Mouse (Mus musculus) MEL (cell line): Measurements from ENCODE around the gene Calhm6. TPM values are rescaled to one million over a fixed set of nuclear protein-coding genes. Genes with fewer than 3 reads are reported as not detected.

ENCODE experiments used
- DNase-seq: peaks from one replicate; pipeline ENCODE4 v3.0.0; 2011; ENCODE audit warnings: low read depth, low spot score
- H3K27ac ChIP-seq: 2 replicates; pipeline ENCODE4 v1.5.1; 2012; ENCODE audit warnings: low read depth, mild to moderate bottlenecking, control low read depth, low read length, moderate library complexity; ENCODE audit not compliant: control insufficient read depth
- H3K27me3 ChIP-seq, 2 experiments: fragments of 150-350 bp in 1 of 2; sonication (generic) in 1 of 2; 2 replicates each; pipeline ENCODE4 v1.6.1; 2012; ENCODE audit warnings: low read length in 2 of 2, mild to moderate bottlenecking in 2 of 2, improper control_type of control experiment in 1 of 2, moderate library complexity in 1 of 2; ENCODE audit not compliant: insufficient read depth in 2 of 2, control insufficient read depth in 1 of 2
- H3K36me3 ChIP-seq, 2 experiments: 2 replicates each; pipeline ENCODE4 v1.6.1; 2012 to 2014; ENCODE audit warnings: low read length in 2 of 2, improper control_type of control experiment in 1 of 2, inconsistent platforms in 1 of 2, mild to moderate bottlenecking in 1 of 2; ENCODE audit not compliant: insufficient read depth in 2 of 2, control insufficient read depth in 1 of 2
- H3K4me1 ChIP-seq, 2 experiments: fragments of 150-350 bp in 1 of 2; sonication (generic) in 1 of 2; 2 replicates each; pipeline ENCODE4 v1.6.1; 2012; ENCODE audit warnings: low read length in 2 of 2, improper control_type of control experiment in 1 of 2, mild to moderate bottlenecking in 1 of 2; ENCODE audit not compliant: insufficient read depth in 2 of 2, control insufficient read depth in 1 of 2
- H3K4me3 ChIP-seq, 2 experiments: fragments of 150-350 bp in 1 of 2; sonication (generic) in 1 of 2; 2 replicates each; pipeline ENCODE4 v1.5.1; 2012; ENCODE audit warnings: low read depth in 2 of 2, low read length in 2 of 2, mild to moderate bottlenecking in 2 of 2, moderate library complexity in 2 of 2, control low read depth in 1 of 2, improper control_type of control experiment in 1 of 2; ENCODE audit not compliant: control insufficient read depth in 1 of 2, insufficient read depth in 1 of 2
- H3K79me2 ChIP-seq: 2 replicates; pipeline ENCODE4 v1.6.1; 2012; ENCODE audit warnings: mild to moderate bottlenecking, low read length, moderate library complexity; ENCODE audit not compliant: control insufficient read depth, poor library complexity, insufficient read depth
- H3K9ac ChIP-seq: 2 replicates; pipeline ENCODE4 v1.6.1; 2012; ENCODE audit warnings: low read depth, mild to moderate bottlenecking, control low read depth, low read length, moderate library complexity; ENCODE audit not compliant: control insufficient read depth, poor library complexity, severe bottlenecking
- H3K9me3 ChIP-seq: fragments of 150-350 bp; sonication (generic); replicated peaks from 2 replicates; pipeline ENCODE4 v1.6.1; 2012; ENCODE audit warnings: mild to moderate bottlenecking, low read length, improper control_type of control experiment, moderate library complexity; ENCODE audit not compliant: insufficient read depth
- BHLHE40 ChIP-seq: IDR thresholded peaks from 2 replicates; pipeline ENCODE4 v1.6.1; 2012; ENCODE audit warnings: low read depth, mild to moderate bottlenecking, inconsistent platforms, low read length, improper control_type of control experiment, borderline replicate concordance
- CTCF ChIP-seq, 3 experiments: IDR thresholded peaks in 2 of 3; conservative IDR thresholded peaks in 1 of 3; 2 replicates each; pipeline ENCODE4 v1.5.1; 2011 to 2012; ENCODE audit warnings: low read length in 3 of 3, low read depth in 2 of 3, mild to moderate bottlenecking in 2 of 3, improper control_type of control experiment in 1 of 3, inconsistent platforms in 1 of 3, mixed read lengths in 1 of 3, moderate library complexity in 1 of 3; ENCODE audit not compliant: control insufficient read depth in 1 of 3, insufficient read depth in 1 of 3, poor library complexity in 1 of 3, severe bottlenecking in 1 of 3
- E2F4 ChIP-seq: IDR thresholded peaks from 2 replicates; pipeline ENCODE4 v1.6.1; 2011; ENCODE audit warnings: low read depth, low read length, improper control_type of control experiment, borderline replicate concordance
- ELF1 ChIP-seq: IDR thresholded peaks from 2 replicates; pipeline ENCODE4 v1.6.1; 2014; ENCODE audit warnings: low read depth, mild to moderate bottlenecking, inconsistent platforms, low read length, improper control_type of control experiment, moderate library complexity
- JUND ChIP-seq: IDR thresholded peaks from 2 replicates; pipeline ENCODE4 v1.6.1; 2011; ENCODE audit warnings: low read depth, mild to moderate bottlenecking, improper control_type of control experiment, low read length
- KAT2A ChIP-seq: conservative IDR thresholded peaks from 2 replicates; pipeline ENCODE4 v1.6.1; 2012; ENCODE audit warnings: low read depth, low read length, improper control_type of control experiment, inconsistent platforms
- MAFK ChIP-seq: IDR thresholded peaks from 2 replicates; pipeline ENCODE4 v1.6.1; 2011; ENCODE audit warnings: low read depth, mild to moderate bottlenecking, low read length, improper control_type of control experiment, borderline replicate concordance
- MAX ChIP-seq: IDR thresholded peaks from 2 replicates; pipeline ENCODE4 v1.6.1; 2011; ENCODE audit warnings: low read length, improper control_type of control experiment
- MYB ChIP-seq: IDR thresholded peaks from 2 replicates; pipeline ENCODE4 v1.6.1; 2011; ENCODE audit warnings: mild to moderate bottlenecking, low read depth, low read length, improper control_type of control experiment
- MYC ChIP-seq: IDR thresholded peaks from 2 replicates; pipeline ENCODE4 v1.6.1; 2011; ENCODE audit warnings: low read depth, mild to moderate bottlenecking, low read length, improper control_type of control experiment, moderate library complexity
- NELFE ChIP-seq: IDR thresholded peaks from 2 replicates; pipeline ENCODE4 v1.6.1; 2011; ENCODE audit warnings: low read depth, low read length, improper control_type of control experiment
- POLR2A ChIP-seq, 2 experiments: IDR thresholded peaks; 2 replicates each; pipeline ENCODE4 v1.6.1; 2011 to 2012; ENCODE audit warnings: low read length in 2 of 2, mild to moderate bottlenecking in 2 of 2, control low read depth in 1 of 2, improper control_type of control experiment in 1 of 2, low read depth in 1 of 2, moderate library complexity in 1 of 2; ENCODE audit not compliant: control insufficient read depth in 1 of 2, insufficient read depth in 1 of 2, poor library complexity in 1 of 2
- POLR2AphosphoS2 ChIP-seq: IDR thresholded peaks from 2 replicates; pipeline ENCODE4 v1.6.1; 2011; ENCODE audit warnings: low read length, improper control_type of control experiment
- RAD21 ChIP-seq: IDR thresholded peaks from 2 replicates; pipeline ENCODE4 v1.6.1; 2011; ENCODE audit warnings: mild to moderate bottlenecking, low read depth, low read length, improper control_type of control experiment
- RCOR1 ChIP-seq: IDR thresholded peaks from 2 replicates; pipeline ENCODE4 v1.6.1; 2012; ENCODE audit warnings: low read depth, mild to moderate bottlenecking, inconsistent platforms, low read length, improper control_type of control experiment
- SMC3 ChIP-seq: IDR thresholded peaks from 2 replicates; pipeline ENCODE4 v1.6.1; 2011; ENCODE audit warnings: low read depth, low read length, improper control_type of control experiment
- TAL1 ChIP-seq: IDR thresholded peaks from 2 replicates; pipeline ENCODE4 v1.6.1; 2012; ENCODE audit warnings: mild to moderate bottlenecking, inconsistent platforms, low read length, moderate library complexity, mixed read lengths
- TBP ChIP-seq: IDR thresholded peaks from 2 replicates; pipeline ENCODE4 v1.8.0; 2011; ENCODE audit warnings: low read depth, low read length, improper control_type of control experiment
- TCF12 ChIP-seq: IDR thresholded peaks from 2 replicates; pipeline ENCODE4 v1.6.1; 2014; ENCODE audit warnings: low read depth, mild to moderate bottlenecking, inconsistent platforms, low read length, improper control_type of control experiment, moderate library complexity
- UBTF ChIP-seq: IDR thresholded peaks from 2 replicates; pipeline ENCODE4 v1.6.1; 2012; ENCODE audit warnings: low read depth, mild to moderate bottlenecking, inconsistent platforms, low read length, improper control_type of control experiment, moderate library complexity, borderline replicate concordance; ENCODE audit not compliant: insufficient read depth
- USF1 ChIP-seq: IDR thresholded peaks from 2 replicates; pipeline ENCODE4 v1.6.1; 2014; ENCODE audit warnings: low read depth, mild to moderate bottlenecking, inconsistent platforms, low read length, improper control_type of control experiment, moderate library complexity
- ZKSCAN1 ChIP-seq: IDR thresholded peaks from 2 replicates; pipeline ENCODE4 v1.6.1; 2012; ENCODE audit warnings: low read depth, mild to moderate bottlenecking, inconsistent platforms, low read length, improper control_type of control experiment, moderate library complexity
- ZNF384 ChIP-seq: IDR thresholded peaks from 2 replicates; pipeline ENCODE4 v1.6.1; 2012; ENCODE audit warnings: low read depth, mild to moderate bottlenecking, inconsistent platforms, low read length, improper control_type of control experiment
- polyA plus RNA-seq, 2 experiments: library from polyadenylated mRNA; stranded (reverse) in 1 of 2; unstranded in 1 of 2; fragments of >175 nt in 1 of 2; fragments of >200 nt in 1 of 2; gene quantifications; 2 replicates each; pipeline versions ENCODE4 v1.2.1 to v1.2.4; 2012; ENCODE audit warnings: low replicate concordance in 2 of 2, low read depth in 1 of 2; ENCODE audit not compliant: insufficient read length in 2 of 2, insufficient read depth in 1 of 2, missing spikeins in 1 of 2
- total RNA-seq: library from RNA; depleted of rRNA; stranded (reverse); fragments of 300-350 nt; gene quantifications from 2 replicates; pipeline ENCODE4 v1.2.3, GENCODE M21; 2012

Calhm6 gene
- total and polyA plus RNA-seq, 3 experiments = not detected

DNA sequence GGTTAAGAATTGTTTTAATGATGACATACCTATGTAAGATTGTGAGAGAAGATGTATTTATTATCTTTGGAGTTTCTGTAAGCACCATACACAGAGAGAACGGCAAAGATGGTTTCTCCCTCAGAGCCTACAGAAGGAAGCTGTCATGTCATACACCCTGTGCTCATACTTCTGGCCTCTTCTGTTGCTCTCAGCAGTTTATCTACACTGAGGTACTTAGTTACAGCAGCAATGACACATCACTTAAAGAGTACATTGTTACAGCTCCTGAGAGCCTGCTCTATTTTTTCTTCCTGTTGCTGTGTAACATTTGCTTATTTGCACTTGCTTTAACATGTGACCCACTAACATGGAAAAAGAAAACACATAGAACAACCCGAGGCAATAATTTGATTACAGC lies 39.2 kb upstream of the Calhm6 start:
- H3K9me3 ChIP-seq = no peaks in the 10 kb centered on the region
- H3K4me3 ChIP-seq = no peak overlapping the region
- H3K27ac ChIP-seq = no peak overlapping the region
- H3K27me3 ChIP-seq = no peaks in the 10 kb centered on the region
- H3K4me1 ChIP-seq = no peaks in the 10 kb centered on the region
- no peak overlapping the region for H3K9ac ChIP-seq
- H3K36me3 ChIP-seq = no peaks in the 10 kb centered on the region
- TF ChIP-seq TAL1 (no peak), MYB (no peak), ZKSCAN1 (no peak), ZNF384 (no peak), E2F4 (no peak), NELFE (no peak), MYC (no peak), CTCF (IDR thresholded peaks at IDR 0.05 in 2 of 3, conservative IDR thresholded peaks at IDR 0.05 in 1 of 3; ENCODE audit: control insufficient read depth in 1 of 3, insufficient read depth in 1 of 3, low read depth in 2 of 3, low read length in 3 of 3, poor library complexity in 1 of 3, severe bottlenecking in 1 of 3) (no peak), POLR2AphosphoS2 (no peak), TCF12 (no peak), MAFK (no peak), POLR2A (IDR thresholded peaks at IDR 0.05; ENCODE audit: control insufficient read depth in 1 of 2, insufficient read depth in 1 of 2, low read depth in 1 of 2, low read length in 2 of 2, poor library complexity in 1 of 2) (no peak), RCOR1 (no peak), BHLHE40 (no peak), KAT2A (no peak), MAX (no peak), RAD21 (no peak), TBP (no peak), UBTF (no peak), ELF1 (no peak)
- H3K79me2 ChIP-seq = no peaks in the 10 kb centered on the region
- DNase-seq = peak; percentile 3

DNA sequence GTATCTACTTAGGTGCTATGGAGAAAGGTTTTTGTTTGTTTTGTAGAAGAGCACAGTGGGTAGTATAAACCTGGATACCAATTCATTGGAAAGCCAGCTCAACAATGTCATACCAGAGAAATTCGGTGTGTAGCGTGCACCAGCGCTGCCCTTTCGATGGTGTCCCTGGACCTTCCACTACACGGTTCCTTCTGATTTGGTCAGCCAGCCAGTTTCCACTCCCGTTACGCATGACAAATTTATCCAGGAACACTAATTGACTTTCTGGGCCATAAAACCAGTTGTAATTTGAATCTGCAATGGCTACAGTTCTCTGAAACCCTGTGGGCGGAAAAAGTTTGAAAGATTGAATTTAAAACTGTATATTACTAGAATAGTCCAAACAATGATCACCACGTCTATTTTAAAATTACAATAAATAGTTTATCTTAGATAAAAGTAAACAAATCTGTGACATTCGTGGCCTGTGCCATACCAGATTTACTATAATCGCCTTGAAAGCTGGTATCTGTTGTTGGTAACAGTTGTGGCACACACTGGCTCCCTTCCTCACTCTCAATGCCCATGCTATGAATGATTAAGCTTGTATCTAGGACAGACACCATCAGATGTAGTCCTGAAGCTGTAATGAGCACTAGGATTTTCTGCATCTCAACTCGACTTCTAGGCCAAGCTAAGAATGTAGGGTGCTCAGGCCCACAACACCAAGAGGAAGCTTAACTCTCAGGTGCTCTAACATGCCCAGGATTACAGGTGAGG lies 28.2 kb upstream of the Calhm6 start:
- DNase-seq = no peak
- Histone ChIP-seq H3K27me3 (no peaks in the 10 kb centered on the region; a peak in 1 of 4 replicates), H3K9ac (no peak overlapping the region), H3K79me2 (no peaks in the 10 kb centered on the region), H3K36me3 (no peaks in the 10 kb centered on the region), H3K9me3 (no peaks in the 10 kb centered on the region), H3K4me1 (no peaks in the 10 kb centered on the region), H3K27ac (no peak overlapping the region), H3K4me3 (no peak overlapping the region)
- TF ChIP-seq NELFE = no peak
- no peak for TF ChIP-seq SMC3
- TF ChIP-seq JUND = no peak
- TF ChIP-seq MAX = no peak
- no peak for TF ChIP-seq USF1
